Mouse (Mus musculus): Measurements from ENCODE around the gene Olfr1254.

The Olfr1254 gene

GRCm38 (mm10) chr2:89793519-89793918 lies at the start of gene Olfr1254:
TSS of gene Olfr1254 (minus strand) at chr2:89793619.
- no peak for DNase-seq

GRCm38 (mm10) chr2:89841455-89841854 lies 48.0 kb upstream of the Olfr1254 start, which contains the start of gene Olfr1256:
TSS of gene Olfr1256 (minus strand) at chr2:89841555.
- no peak for DNase-seq

- DNase-seq = no peak
Measured at GRCm38 (mm10) chr2:89820216-89820615, 26.8 kb upstream of the Olfr1254 start.

- no peak for DNase-seq
Measured at GRCm38 (mm10) chr2:89811751-89812150, 18.3 kb upstream of the Olfr1254 start, which contains the start of gene Olfr1255. TSS of gene Olfr1255 (plus strand) at chr2:89812051.

- DNase-seq = no peak
Measured at GRCm38 (mm10) chr2:89810751-89811150, 17.3 kb upstream of the Olfr1254 start.

GRCm38 (mm10) chr2:89799583-89799982 lies 6.2 kb upstream of the Olfr1254 start:
- DNase-seq = no peak

GRCm38 (mm10) chr2:89756990-89757389 lies 36.4 kb downstream of the Olfr1254 start, which contains the start of gene Olfr1253:
TSS of gene Olfr1253 (minus strand) at chr2:89757090.
- DNase-seq = no peak
